Mouse (Mus musculus): ENCODE measurements around the gene H13.

The H13 gene

DNA sequence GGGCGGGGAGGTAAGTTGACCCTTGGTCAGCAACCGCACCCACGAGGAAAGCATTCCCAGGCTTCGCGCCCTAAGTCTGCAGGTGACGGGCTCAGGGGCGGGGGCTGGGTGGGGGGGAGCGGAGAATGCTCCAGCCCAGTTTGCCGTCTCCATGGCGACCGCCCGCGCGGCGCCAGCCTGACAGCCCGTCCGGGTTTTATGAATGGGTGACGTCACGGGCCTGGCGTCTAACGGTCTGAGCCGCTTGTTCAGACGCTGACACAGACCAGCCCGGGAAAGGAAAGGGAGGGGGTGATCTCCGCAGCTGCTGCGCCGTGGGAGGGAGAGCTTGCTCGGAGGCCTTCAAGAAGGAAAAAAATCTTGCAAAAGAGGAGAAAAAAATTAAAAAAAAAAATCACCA is 65.7 kb downstream of the H13 start:
- DNase-seq (ENCODE audit: low read depth), result peak; percentile 98

- DNase-seq (ENCODE audit: low read depth), result peak; percentile 95
Measured at GRCm38 (mm10) chr2:152736090-152736601, 66.9 kb downstream of the H13 start, which contains the start of gene Id1. TSS of gene Id1 (plus strand) at chr2:152736251.

GRCm38 (mm10) chr2:152736748-152737147 is 67.5 kb downstream of the H13 start:
- DNase-seq (ENCODE audit: low read depth), result no peak

DNA sequence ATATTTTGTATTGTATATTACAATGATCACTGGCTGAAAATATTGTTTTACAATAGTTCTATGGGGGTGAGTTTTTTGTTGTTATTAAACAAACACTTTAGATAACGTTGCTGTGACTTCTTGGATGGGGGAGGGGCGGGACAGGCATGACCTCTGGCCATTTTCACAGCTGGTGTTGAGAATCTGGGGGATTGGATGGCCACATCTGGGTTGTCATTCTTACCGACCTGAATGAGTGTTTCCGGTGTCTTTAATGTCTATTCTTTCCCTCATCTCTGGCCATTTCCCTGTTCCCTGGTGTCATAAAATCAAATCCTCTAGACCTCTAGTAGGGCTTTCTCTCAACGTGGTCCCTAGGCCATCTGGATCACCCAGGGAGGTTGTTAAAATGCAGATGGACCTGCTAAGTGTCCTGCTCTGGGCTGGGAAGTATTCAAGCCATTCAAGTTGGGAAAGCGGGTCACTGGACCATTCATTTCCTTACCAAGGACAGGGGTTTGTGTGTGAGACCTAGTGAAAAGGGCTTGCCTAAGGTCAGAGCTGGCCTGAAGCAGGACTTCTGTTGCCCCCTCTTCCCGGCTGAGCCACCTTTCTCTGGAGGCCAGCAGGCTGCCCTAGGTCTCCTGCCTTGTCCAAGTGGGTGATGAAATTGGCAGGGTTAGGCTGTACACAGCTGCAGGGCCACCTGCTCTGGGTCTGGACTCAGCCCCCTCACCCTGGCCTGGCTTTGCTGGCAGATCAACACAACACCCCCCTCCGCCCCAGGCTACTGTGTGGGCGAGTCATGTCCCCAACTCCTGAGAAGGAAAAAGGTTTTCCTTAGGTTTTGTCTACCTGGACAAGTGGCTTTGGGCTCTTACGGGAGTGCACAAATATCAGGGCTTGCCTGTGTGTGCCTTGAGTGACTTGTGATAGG is 68.3 kb downstream of the H13 start:
- DNase-seq (ENCODE audit: low read depth), result no peak

- DNase-seq (ENCODE audit: low read depth), result no peak
Measured at GRCm38 (mm10) chr2:152738341-152738740, 69.1 kb downstream of the H13 start.

DNA sequence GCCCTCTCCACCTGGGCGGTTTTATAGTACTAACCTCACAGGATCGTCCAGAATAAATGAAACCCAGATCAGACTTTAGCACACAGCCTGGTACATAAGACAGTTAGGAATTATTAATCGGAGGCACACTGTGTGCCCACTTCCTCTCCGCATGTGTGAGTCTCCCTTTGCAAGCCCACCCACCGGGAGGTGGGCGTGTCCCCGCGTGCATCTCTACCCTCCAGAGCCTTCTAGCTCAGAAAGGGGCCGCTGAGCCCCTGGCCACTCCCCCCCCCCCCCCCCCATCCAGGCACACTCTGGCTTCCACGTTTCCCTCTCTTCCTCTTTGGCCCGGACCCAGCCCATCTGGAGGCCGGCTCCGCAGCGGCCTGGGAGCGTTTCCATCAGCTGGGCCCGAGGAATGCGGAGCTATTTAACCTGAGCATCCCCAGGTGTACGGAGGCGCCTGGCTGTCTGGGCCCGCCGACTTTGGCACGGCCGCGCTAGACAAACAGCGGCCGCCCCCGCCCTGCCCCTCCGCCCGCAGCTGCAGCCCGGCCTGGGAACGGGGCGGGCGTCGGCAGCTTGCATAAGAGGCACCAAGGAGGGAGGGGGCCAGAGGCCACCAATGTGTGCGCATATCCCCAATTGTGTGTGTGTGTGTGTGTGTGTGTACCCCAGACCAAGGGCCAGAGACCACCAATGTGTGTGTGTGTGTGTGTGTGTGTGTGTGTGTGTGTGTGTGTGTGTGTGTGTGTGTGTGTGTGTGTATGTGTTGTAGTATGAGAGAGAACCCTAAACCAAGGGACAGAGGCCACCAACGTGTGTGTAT is 70.0 kb downstream of the H13 start:
- peak; percentile 81 for DNase-seq (ENCODE audit: low read depth)

DNA sequence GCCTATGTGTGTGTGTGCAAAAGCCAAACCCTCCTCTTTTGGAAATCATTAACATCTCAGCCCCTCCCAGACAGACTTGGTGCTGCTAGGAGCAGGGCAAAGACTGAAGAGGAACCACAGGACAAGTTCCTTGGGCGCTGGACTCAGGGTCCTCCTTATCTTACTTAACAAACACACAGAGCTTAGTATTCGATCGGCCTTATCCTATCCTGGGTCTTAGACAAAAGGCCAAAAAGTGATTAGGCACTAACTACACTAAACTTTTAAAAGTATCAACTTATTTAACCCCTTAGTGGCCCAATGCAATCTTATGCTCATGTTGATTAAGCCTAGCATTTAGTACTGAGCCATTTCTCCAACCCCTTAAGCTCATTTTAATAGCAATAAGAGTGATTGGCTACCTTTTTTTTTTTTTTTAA is 70.6 kb downstream of the H13 start:
- peak; percentile 45 for DNase-seq (ENCODE audit: low read depth)

DNA sequence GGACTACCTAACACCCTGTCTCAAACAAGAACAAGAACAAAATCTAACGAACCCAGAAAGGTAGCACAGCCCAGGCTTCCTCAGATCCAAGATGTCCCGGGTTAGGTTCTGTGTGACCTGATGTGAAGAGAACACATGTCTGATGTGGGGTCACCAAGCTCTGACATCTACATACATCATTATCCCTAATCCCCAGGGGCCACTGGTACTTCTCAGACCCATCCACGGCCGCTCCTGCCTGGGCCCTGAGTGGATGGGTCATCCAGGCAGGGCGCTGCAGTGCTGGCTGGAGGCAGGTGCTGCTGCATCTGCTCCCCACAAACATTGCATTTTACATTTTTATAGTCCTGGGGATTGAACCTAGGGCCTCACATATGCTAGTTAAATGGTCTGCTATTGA is 71.2 kb downstream of the H13 start:
- DNase-seq (ENCODE audit: low read depth), result no peak

DNA sequence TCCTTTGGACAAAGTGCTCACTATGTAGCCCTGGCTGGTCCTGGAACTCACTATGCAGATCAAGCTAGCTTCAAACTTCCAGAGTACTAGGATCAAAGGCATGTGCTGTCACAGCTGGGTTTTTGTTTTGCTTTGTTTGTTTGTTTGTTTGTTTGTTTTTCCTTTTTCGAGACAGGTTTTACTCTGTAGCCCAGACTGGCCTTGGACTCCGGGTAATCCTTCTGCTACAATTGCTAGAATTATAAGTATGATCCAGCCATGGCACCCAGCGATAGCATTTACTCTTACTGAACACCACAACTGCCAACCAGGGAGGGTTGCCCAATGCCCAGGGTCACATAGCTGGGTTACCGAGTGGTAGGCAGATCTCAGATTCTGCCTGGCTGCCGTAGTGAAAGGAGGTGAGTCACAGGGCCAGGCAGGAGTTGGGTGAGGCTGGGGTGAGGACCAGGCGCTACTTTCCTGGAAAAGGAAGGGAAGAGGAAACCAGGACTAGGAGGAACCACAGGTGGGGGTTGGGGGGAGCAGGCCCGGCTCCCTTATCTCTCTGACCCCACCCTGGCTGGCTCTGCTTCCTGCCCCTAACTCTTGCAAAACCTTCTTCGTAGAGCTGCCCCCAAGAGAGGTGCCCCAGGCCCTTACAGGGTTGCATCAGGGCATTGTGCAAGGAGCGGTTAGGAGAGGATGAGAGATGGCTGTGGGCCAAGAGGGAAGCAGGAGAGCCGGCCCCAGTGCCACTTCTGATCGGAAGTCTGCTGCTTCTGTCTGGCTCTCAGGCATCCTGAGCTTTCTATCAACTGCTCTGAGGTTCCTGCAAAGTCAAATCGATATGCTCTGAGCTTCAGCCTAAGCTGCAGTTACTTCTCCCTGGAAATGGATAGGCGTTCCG is 72.1 kb downstream of the H13 start:
- DNase-seq (ENCODE audit: low read depth), result peak; percentile 93

DNA sequence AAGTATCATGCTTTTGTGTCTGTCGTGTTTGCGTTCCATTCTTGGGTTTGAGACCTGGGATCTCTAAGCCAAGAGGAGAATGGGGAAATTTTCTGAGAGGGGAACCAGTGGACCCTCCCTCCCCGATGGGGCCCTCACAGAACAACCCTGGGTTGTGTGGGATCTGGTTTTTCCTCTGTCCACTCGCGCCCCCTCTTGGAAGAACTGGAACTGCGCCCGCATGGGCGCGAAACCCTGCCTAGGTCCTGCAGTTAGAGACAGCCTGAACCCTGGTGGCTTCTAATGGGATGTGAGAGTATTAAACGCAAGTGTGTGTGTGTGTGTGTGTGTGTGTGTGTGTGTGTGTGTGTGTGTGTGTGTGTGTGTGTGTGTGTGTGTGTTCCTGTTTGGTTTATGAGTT is 73.2 kb downstream of the H13 start:
- peak; percentile 84 for DNase-seq (ENCODE audit: low read depth)

DNA sequence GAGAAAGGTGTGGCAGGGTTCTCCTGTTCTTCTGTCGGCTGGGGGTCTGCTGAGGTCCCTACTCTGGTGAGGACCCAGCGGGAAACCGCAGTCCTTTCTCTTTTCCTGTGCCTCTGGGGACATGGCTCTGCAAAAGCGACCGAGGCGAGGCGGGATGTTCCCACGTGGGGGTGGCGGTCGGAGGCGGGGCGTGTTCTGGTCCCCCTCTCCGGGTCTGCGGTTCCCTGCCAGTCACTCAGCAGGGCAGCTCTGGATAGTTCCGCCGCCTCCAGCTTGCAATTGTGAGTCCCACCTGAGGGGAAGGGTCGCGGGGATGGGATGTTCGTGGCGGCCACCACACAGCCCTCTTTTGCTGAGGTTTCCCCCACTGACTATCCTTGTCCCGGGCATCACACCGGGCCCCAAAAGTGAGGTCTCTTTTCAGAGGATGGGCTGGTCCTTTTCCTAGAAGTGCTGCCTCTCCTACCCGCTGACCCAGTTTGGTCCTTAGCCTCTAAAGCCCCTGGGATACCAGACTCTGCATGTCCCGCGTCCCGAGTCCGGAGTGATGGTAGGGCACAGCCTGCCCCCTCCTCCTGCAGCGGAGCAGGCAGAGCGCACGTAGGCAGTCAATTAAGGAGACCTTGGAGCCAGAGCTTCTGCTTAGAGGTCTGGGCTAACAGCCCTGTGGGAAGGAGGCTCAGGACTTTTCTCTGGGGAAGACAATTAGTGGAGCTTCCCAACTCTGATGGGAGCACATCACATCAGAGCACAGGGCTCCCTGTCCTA is 84.9 kb downstream of the H13 start, which contains the start of gene Cox4i2:
TSS of gene Cox4i2 (plus strand) at position 230 of the 768 bp plus-strand sequence.
- no peak for DNase-seq (ENCODE audit: low read depth)

DNA sequence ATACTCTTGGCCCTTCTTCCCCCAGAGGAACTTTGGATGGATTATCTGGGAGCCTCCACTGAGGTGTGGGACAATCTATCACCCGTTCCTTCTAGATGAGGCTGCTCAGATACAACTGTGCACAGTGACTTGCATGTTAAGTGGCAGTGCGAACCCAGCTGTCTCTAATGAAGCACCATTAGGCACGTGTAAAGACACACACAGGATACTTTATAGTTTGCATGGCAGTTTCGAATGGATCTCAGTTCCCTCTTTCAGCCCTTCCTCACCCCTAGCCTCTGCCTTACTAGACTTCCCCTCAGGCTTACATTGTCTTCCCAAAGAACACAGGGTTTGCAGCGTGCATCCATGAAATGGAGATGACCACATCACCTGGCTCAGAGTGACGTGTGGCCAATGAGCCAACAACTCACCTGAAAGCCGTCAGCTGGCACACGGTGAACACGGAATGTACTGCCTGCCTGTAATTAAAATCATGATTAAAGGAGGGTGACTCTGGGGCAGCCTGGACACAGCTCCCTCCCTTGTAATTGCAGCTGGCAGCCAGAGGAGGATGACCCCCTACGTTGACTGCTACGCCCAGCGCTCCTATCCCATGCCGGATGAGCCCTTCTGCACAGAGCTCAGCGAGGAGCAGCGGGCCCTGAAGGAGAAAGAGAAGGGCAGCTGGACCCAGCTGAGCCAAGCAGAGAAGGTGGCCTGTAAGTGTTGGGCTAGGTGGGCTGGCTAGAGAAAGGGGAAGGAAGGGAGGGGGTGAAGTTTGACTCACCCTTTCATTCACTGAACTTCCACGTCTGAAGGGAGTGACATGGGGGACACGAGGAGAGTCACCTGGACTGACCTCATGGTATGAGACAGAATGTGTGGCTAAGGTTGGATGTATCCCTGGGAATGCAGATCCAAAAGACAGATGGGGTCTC is 87.5 kb downstream of the H13 start:
- DNase-seq (ENCODE audit: low read depth), result no peak

- no peak for DNase-seq (ENCODE audit: low read depth)
Measured at GRCm38 (mm10) chr2:152757478-152757877, 88.2 kb downstream of the H13 start.

Measured in NIH3T3 (cell line).